Mouse (Mus musculus) small intestine, adult 2 months (tissue): Measurements from ENCODE around the gene Diaph3. TPM values are rescaled to one million over a fixed set of nuclear protein-coding genes. Genes with fewer than 3 reads are reported as not detected.

Experiments used
- H3K27ac ChIP-seq: fragments of 200-500 bp; 2 replicates; pipeline ENCODE4 v1.5.1; 2012; ENCODE audit warnings: low read depth, low read length, control low read depth, inconsistent platforms; ENCODE audit not compliant: insufficient read depth
- H3K27me3 ChIP-seq: fragments of 200-500 bp; 2 replicates; pipeline ENCODE4 v1.6.1; 2012; ENCODE audit warnings: mild to moderate bottlenecking, moderate library complexity, low read length, inconsistent platforms; ENCODE audit not compliant: control insufficient read depth, insufficient read depth
- H3K36me3 ChIP-seq: fragments of 200-500 bp; 2 replicates; pipeline ENCODE4 v1.6.1; 2012; ENCODE audit warnings: mild to moderate bottlenecking, low read length, control low read depth, inconsistent platforms; ENCODE audit not compliant: control insufficient read depth, insufficient read depth
- H3K4me1 ChIP-seq: fragments of 200-500 bp; 2 replicates; pipeline ENCODE4 v1.6.1; 2012; ENCODE audit warnings: low read length, inconsistent platforms, mixed read lengths; ENCODE audit not compliant: control insufficient read depth, insufficient read depth, insufficient read length
- H3K4me3 ChIP-seq: fragments of 200-500 bp; 2 replicates; pipeline ENCODE4 v1.5.1; 2012; ENCODE audit warnings: low read depth, mild to moderate bottlenecking, control low read depth, inconsistent platforms, low read length, moderate library complexity
- CTCF ChIP-seq: fragments of 200-500 bp; IDR thresholded peaks from 2 replicates; pipeline ENCODE4 v1.5.1; 2012; ENCODE audit warnings: low read depth, mild to moderate bottlenecking, control low read depth, inconsistent platforms, low read length, moderate library complexity, mixed read lengths; ENCODE audit not compliant: insufficient replicate concordance, insufficient read length; ENCODE audit errors: extremely low read depth
- POLR2A ChIP-seq: fragments of 200-500 bp; IDR thresholded peaks from 2 replicates; pipeline ENCODE4 v1.6.1; 2012; ENCODE audit warnings: low read depth, mild to moderate bottlenecking, control low read depth, inconsistent platforms, low read length, moderate library complexity
- WGBS: fragments of 180-500 bp; shearing (Covaris S2); methylation state at CpG from one replicate; pipeline ENCODE4 v1.1.7; 2018; 5-methylcytosine and 5-hydroxymethylcytosine counted together
- polyA plus RNA-seq: library from polyadenylated mRNA; depleted of rRNA; stranded (reverse); fragments of >200 nt; gene quantifications from 2 replicates; pipeline ENCODE4 v1.2.3, GENCODE M21; 2012

Diaph3 gene
- polyA plus RNA-seq, 1 experiment, result 0.29 TPM

- no peak overlapping the region for H3K27ac ChIP-seq
- WGBS, result 83% methylated on average over 7 of the region's 7 CpGs
- H3K27me3 ChIP-seq, result no peaks in the 10 kb centered on the region
- H3K4me1 ChIP-seq, result 0 out of 2 replicates have a peak, but pooled peaks cover 2% of the 10 kb centered on the region
- TF ChIP-seq POLR2A (no peak), CTCF (no peak)
- H3K36me3 ChIP-seq, result no peaks in the 10 kb centered on the region
- H3K4me3 ChIP-seq, result no peak overlapping the region
These were observed 399.0 kb downstream of the Diaph3 start for GRCm38 (mm10) chr14:86741855-86742531.

GRCm38 (mm10) chr14:86738916-86739315 is 402.1 kb downstream of the Diaph3 start:
- no peak for TF ChIP-seq POLR2A
- TF ChIP-seq CTCF, result no peak
- no peaks in the 10 kb centered on the region for H3K36me3 ChIP-seq
- 62% methylated on average over 5 of the region's 5 CpGs for WGBS
- 0 out of 2 replicates have a peak, but pooled peaks cover 2% of the 10 kb centered on the region for H3K4me1 ChIP-seq
- no peak overlapping the region for H3K4me3 ChIP-seq
- H3K27ac ChIP-seq, result no peak overlapping the region
- H3K27me3 ChIP-seq, result no peaks in the 10 kb centered on the region

- H3K4me3 ChIP-seq, result no peak overlapping the region
- H3K27ac ChIP-seq, result no peak overlapping the region
- 88% methylated on average over 1 of the region's 1 CpGs for WGBS
- TF ChIP-seq POLR2A (no peak), CTCF (no peak)
- 0 out of 2 replicates have a peak, but pooled peaks cover 2% of the 10 kb centered on the region for H3K4me1 ChIP-seq
- no peaks in the 10 kb centered on the region for H3K36me3 ChIP-seq
- no peaks in the 10 kb centered on the region for H3K27me3 ChIP-seq
These were observed 404.4 kb downstream of the Diaph3 start for GRCm38 (mm10) chr14:86736646-86737045.

- H3K27ac ChIP-seq, result no peak overlapping the region
- no peaks in the 10 kb centered on the region for H3K4me1 ChIP-seq
- TF ChIP-seq POLR2A (no peak), CTCF (no peak)
- no peaks in the 10 kb centered on the region for H3K36me3 ChIP-seq
- H3K27me3 ChIP-seq, result no peaks in the 10 kb centered on the region
- 35% methylated on average over 1 of the region's 1 CpGs for WGBS
- H3K4me3 ChIP-seq, result no peak overlapping the region
These were observed 409.7 kb downstream of the Diaph3 start for GRCm38 (mm10) chr14:86731300-86731699.

GRCm38 (mm10) chr14:86729617-86730098 is 411.4 kb downstream of the Diaph3 start:
- Histone ChIP-seq H3K4me1 (no peaks in the 10 kb centered on the region), H3K36me3 (no peaks in the 10 kb centered on the region), H3K27me3 (no peaks in the 10 kb centered on the region), H3K27ac (no peak overlapping the region), H3K4me3 (no peak overlapping the region)
- TF ChIP-seq CTCF (no peak), POLR2A (no peak)
- 69% methylated on average over 4 of the region's 4 CpGs for WGBS

GRCm38 (mm10) chr14:86727538-86728045 is 413.4 kb downstream of the Diaph3 start:
- H3K4me3 ChIP-seq, result no peak overlapping the region
- TF ChIP-seq POLR2A (no peak), CTCF (no peak)
- no peak overlapping the region for H3K27ac ChIP-seq
- 80% methylated on average over 5 of the region's 5 CpGs for WGBS
- H3K27me3 ChIP-seq, result no peaks in the 10 kb centered on the region
- H3K36me3 ChIP-seq, result no peaks in the 10 kb centered on the region
- H3K4me1 ChIP-seq, result no peaks in the 10 kb centered on the region

GRCm38 (mm10) chr14:86721768-86722167 is 419.3 kb downstream of the Diaph3 start:
- Histone ChIP-seq H3K36me3 (no peaks in the 10 kb centered on the region), H3K4me1 (no peaks in the 10 kb centered on the region), H3K27me3 (no peaks in the 10 kb centered on the region), H3K27ac (no peak overlapping the region), H3K4me3 (no peak overlapping the region)
- TF ChIP-seq POLR2A (no peak), CTCF (no peak)
- WGBS, result 95% methylated on average over 6 of the region's 6 CpGs
